Mouse (Mus musculus) embryonic fibroblast, embryonic 13.5 days (primary cell): Measurements from ENCODE around the gene Adk.

Experiments used
- CTCF ChIP-seq: IDR thresholded peaks from 2 replicates; pipeline ENCODE4 v1.5.1; 2011; ENCODE audit warnings: mild to moderate bottlenecking, control low read depth, low read length, moderate library complexity, borderline replicate concordance; ENCODE audit not compliant: insufficient read depth
- POLR2A ChIP-seq: IDR thresholded peaks from 2 replicates; pipeline ENCODE4 v1.6.1; 2011; ENCODE audit warnings: low read depth, mild to moderate bottlenecking, control low read depth, low read length, moderate library complexity

DNA sequence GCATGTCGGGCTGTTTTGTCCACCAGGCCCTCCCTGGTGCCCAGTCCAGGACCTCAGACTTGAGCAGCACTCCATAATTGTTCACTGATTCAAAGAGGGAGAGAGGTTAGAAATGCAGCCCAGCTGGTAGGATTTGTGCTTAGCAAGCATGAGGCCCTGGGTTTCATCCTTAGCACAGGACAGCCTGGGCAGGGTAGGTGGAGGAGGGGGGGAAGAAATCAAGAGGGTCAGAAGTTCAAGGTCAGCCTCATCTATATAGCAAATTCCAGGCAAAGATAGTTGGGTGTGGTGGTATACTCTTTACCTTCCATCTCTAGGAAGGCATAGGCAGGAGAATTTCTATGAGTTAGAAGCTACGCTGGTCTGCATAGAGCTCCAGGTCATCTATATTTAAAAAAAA lies 419.6 kb downstream of the Adk start:
- TF ChIP-seq CTCF (no peak), POLR2A (no peak)
